Mouse (Mus musculus): Measurements from ENCODE around the gene Ntrk3.

Ntrk3 gene

DNA sequence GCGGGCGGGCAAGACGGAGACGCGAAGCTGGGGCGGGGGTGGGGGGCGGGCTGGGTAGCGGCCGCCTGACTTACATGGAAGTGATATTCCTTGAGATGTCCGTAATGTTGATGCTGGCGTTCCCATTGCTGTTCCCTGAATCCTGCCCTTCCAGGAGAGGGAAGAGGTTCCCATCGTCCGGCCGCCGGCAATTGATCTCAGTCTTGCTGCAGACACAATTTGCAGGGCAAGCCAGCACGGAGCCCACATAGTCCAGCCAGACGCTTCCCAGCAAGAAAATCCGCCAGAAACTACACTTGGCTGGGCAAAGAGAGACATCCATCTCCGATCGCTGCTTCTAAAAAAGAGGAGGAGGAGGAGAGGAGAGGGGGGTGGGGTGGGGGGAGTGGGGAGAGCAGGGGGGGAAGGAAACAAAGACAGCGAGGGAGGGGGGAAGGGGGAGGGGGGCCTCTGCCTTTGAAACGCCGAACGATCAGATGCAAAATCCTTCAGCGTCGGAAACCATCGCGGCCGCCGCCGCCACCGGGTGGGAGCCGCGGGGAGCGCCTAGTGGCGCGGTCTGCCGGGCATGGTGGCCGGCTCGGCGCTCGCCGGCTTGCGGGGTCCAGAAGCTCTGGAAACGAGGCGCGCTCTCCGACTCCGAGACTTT is 160.2 kb downstream of the Ntrk3 start:
- DNase-seq, result peak; percentile 61

DNA sequence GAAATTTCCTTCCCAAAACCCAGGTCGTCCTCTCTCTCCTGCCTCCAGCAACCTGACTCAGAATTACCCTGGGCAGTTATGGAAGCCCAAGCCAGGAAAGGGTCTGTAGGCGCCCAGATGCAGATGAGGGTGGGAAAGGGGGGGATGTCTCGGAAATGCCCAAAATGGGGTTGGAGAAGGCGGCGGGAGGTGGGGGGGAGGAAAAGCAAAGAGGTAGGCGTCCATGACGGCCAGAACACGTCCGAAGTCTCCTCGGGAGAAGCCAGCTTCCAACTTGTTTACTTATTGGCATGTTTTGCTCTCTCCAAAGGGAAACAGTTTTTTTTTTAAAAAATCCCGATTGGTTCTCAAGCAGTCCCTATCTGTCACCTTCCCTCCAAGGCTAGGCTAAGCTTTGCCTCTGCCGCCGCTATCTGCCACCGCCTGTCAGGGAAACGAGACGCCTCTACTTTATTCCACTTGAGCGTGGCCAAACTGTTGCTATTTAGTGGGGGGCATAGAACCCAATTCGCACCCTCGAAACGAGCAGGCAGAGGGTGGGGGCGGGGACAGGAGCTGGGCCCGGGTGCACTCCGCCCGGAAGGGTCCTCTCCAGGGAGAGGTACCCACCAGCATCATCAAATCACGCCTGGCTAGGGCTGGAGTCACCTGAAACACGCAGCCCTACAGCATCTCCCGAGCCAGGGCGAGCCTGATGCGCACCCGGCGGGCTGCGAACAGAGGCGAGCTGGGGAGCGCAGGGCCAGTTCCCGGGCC is 160.9 kb downstream of the Ntrk3 start:
- DNase-seq, result peak; percentile 58

DNA sequence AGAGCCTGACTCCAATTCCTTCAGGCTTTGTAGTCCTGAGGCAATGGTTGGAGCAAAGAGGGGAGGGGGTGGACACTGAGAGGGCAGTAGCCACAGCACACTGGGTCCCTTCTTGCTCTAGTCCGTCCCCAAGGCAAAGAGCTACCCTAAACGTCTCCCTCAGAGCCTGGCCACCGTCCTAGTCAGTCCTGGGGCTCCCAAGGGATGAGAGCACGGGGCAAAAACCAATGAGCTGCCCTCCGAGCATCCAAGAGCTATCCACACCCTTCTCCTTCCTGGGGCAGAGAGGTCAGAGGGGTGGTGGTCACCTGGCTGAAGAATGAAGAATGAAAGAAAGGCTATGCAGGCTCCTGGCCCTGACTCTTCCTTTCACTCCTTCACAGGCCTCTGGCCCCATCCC is 161.6 kb downstream of the Ntrk3 start:
- peak; percentile 56 for DNase-seq

DNA sequence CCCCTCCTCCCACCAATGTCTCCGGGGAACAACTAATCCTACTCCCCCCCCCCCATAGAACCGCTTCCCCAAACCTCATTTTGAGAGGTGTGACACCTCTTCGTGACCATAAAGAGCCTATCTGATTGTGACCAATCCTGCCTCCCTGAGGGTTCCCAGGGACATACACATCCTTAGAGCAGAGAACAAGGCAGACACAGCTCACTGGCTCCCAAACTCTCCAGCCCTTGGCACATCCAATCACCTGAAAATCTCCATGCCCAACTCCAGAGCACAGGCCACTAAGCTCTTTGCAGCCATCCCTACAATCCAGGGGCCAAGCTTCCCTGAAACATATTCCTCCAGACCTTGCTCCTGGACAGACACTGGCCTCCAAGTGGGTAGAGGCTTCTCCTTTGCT is 162.3 kb downstream of the Ntrk3 start:
- DNase-seq, result peak; percentile 59

DNA sequence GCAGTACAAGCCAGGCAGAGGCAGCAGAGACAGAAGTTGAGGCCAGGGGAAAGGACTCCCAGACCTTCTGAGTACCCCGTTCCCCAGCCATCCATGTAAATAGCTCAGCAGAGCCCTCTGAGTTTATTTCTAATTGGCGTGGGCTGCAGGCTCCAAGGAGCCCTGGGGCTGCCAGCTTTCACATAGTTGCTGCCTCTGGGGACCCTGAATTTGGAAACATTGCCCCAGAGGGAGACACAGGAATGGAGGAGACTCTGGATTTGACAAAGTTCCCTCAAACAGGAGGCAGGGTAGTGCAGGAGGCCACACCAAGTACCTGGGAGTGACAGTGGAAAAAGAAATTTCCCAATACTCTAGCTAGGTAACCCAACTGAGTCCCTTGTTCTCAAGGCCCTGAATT is 166.6 kb downstream of the Ntrk3 start:
- no peak for DNase-seq

DNA sequence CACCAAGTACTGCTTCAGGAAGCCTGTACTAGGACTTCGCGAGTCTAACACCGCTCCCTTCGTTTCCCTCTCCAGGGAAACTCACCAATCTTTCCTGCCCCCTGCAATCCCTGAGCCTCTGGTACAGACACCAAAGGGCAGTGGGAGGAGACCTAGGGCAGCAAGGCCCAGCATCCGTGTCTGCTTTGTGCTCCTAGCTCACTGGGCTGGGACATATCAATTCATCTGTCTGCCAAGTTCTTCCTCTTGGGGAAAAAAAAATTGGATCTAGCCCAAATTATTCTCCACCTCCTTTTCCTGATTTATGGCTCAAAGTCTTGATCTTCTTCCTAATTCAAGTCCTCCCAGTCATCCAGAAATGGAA is 168.6 kb downstream of the Ntrk3 start:
- no peak for DNase-seq

DNA sequence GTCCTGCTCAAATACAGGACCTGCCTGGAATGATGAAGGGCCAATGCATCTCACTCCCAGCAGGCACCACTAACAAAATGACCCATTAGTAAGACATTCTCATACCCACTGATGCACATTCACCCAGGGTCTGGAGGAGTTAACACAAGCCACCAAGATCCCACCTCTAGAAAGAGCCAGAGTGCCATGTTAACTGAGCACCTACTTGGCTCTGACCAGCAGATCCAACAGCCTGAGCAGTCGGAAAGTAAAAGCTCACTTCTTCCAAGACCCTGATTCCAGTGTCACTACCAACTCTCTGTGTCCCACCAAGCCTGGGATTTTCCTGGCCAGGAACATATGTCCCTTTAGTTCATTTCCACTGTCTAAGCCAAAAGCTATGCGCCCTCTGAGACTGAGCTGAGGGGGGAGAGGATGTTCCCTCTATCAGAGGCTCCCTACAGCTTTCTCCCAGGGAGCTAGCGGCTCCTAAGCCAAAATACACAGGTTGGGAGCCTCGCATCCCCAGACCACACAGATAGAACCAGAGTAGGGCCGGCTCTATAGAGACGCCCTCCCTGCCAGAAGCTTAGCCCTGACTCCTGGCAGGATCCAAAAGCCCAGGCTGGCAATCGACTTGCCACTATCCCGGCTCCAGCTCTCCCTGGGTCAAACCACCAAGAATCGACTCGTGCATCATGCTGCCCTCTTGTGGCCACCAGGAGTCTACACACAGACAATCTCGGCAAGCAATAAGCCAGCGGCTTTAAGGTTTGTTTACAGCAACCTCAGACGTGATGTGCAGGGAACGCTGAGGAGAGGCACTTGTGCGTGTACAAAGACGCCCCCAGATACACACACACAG is 169.2 kb downstream of the Ntrk3 start:
- peak; percentile 91 for DNase-seq

DNA sequence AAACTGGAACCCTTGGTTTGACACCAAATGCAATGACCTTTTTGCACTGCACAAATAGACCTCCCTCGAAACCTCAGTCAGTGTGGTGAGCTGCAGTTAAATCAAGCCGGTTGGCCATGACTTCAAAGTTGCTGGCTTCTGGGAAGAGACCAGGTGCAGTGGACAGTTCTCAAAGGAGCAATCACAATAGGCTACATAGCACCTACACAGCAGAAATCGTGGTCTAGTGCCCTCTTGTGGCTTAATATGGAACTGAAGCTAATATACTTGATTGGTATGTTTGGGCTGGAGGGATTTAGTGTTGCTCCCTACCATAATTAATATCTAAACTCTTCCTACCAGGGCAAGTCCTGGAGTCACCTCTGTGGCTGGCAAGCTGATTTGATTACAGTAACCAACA is 171.2 kb downstream of the Ntrk3 start:
- DNase-seq, result no peak

DNA sequence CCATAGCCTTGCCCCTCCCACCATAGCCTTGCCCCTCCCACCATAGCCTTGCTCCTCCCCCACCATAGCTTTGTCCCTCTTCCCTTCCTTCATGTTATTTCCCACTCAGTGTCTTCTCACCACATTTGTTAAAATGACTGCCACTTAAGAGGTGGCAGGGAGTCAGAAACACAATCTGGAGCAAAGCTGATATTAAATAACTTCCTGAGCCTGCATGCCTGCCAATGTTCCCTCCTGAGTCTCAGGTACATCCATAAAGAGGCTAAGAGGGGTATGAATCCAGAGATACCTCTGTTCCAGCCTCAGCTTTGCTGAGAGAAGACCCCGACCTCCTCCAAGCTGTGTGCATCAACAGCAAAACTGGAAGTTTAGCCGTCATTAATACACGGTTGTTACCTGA is 172.4 kb downstream of the Ntrk3 start:
- DNase-seq, result peak; percentile 57

DNA sequence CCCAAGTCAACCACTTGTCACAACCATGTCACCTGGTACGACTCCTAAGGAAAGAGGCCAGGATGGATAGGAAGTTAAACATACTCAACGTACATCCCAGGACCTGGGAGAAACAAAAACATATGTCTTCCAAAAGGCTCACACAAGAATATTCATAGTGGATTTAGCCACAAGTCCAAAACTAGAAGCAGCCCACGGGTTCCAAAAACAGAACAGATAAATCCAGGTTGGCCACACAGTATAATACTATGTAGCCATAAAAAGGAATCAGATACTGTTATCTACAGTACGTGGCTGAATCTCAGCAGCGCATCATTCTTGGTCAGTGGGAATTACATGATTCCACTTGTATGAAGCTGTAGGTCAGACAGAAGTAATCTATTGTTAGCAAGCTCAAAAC is 179.3 kb downstream of the Ntrk3 start:
- no peak for DNase-seq

DNA sequence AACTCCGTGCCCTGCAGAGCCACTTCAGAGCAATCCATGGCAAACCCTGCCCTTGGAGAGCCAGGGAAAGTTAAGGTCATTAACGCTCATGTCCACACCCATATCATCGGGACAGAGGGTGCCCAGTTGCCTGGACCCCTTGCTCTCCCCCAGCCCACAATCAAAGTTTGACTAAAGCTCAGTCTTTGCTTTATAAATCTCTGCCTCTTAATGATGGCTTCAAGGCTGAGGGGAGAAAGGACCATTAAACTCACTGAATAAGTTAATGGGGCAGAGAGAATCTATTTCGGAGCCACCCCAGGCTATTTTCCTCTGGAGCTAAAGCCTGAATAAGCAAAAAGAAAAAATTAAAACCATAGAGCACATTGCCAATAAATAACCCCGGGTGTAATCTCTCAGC is 182.3 kb downstream of the Ntrk3 start:
- no peak for DNase-seq

DNA sequence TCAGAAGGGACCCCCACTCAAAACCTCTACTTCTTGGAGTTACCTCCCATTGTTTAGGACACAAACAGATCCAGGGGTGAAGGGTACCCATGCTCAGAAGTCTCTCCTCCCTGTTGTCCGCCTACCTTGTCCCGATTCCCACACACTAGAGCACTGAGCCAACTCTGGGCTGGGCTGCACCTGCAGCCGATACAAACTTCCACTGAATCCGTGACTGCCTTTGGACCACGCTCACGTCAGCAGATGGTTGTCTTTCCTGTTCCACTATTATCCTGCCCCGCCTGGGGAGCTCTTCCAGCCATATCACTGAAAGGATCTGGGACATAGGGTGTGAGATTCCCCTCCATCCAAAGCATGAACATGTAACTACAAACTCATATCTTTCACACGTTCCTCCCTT is 188.4 kb downstream of the Ntrk3 start:
- DNase-seq, result peak; percentile 84

DNA sequence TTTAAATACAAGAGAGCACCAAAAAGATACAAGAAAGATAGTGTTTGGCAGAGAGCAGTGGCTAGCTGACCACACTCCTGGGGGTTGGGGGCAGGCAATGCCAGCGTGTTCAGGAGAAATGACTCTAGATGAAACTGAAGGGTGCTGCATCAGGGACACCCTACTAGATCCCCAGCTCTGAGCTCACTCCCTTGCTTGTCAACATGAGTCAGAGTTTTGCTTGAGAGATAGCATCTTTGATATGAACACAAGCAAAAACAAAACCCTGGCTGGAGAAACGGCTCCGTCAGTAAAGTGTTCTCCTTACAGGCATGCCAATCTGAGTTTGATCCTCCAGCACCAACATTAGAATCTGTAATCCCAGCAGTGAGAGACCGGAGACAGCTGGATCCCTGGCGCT is 189.1 kb downstream of the Ntrk3 start:
- no peak for DNase-seq

DNA sequence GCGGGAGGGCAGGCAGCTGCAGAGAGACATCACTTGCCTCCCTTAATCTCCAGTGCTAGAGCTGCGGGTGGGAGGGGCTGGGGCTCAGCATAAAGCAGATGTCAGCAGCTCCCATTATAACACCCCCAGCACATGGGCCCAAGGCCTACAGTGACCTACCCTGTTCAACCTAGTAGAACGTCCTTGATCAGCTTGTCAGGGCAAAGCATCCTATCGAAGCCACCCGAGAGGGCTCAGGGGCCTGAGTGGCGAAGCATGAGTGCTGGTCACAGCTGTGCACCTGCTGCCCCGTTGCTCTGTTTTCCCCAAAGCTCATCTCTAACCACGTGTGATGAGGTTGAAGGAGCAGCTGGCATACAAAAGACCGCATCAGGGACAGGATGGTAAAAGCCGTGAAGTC is 191.3 kb downstream of the Ntrk3 start:
- no peak for DNase-seq

DNA sequence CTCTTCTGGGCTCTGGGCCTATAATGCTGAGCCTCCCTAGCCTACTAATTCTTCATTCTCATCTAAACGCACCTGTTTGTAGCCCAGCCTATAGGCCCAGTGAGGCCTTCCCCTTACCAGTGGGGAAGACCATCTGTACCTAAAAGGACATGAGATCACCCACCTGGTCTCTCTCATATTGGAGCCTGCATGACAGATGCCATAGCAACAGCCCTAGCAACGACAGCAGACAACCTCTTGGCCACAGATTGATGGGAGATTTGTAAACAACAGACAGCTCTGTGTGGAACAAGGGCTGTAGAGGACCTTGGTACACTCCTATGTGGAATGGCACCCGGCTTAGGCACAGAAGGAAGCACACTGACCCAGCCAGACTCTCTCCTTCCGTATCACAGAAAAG is 195.3 kb downstream of the Ntrk3 start:
- peak; percentile 57 for DNase-seq

DNA sequence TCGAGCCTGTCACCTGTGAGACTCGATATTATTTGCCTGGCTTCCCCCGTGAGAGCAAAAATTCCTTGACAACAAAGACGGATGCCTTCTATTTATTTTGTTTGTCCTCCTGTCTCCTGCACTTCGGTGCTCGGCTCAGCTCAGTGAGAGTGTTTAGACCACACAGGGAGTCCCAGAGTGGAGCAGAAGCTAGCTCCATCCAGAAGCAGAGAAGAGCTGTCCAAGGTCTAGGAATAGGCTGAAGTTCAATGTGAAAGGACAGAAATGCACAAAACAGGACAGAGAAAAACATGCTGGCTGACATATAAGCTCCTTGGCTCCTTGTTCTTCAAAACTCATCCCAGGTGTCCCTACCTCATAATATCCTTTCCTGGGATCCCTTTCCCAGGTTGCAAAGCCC is 207.5 kb downstream of the Ntrk3 start:
- DNase-seq, result no peak

DNA sequence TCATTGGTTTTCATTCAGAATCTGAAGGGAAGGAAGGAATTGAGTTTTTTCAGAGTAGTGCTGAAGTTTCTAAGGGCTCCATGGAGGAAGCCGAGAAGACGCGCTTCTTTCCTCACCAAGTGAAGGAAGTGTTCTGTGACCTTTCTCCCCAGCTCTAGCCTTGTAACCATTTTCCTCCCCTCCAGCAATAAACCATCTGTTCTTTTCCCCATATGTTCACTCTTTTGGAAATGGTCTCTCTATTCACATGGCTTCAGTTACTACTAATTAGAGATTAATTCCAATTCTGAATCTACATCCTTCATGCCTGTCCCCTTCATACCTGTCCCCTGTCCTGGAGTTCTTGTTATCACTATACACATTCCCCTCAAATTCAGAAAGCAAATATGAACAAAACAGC is 209.8 kb downstream of the Ntrk3 start:
- DNase-seq, result no peak

DNA sequence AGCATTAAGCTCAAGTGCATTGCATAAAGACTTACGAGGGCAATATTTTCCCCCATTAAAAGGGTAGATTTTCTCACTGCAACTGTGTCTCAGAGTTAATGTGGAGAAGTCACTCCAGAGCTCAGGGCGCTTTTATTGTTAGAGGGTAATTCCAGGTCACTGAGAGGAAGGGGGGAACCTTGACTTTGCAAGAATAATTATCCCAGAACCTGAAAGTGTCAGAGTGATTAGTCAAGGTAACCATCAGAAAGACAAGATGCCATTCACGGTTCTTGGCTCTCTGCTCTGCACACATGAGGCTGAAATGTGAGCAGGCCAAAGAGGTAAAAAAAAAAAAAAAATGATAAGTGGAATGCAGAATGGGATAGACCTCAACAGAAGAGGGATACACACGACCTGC is 210.2 kb downstream of the Ntrk3 start:
- DNase-seq, result no peak

DNA sequence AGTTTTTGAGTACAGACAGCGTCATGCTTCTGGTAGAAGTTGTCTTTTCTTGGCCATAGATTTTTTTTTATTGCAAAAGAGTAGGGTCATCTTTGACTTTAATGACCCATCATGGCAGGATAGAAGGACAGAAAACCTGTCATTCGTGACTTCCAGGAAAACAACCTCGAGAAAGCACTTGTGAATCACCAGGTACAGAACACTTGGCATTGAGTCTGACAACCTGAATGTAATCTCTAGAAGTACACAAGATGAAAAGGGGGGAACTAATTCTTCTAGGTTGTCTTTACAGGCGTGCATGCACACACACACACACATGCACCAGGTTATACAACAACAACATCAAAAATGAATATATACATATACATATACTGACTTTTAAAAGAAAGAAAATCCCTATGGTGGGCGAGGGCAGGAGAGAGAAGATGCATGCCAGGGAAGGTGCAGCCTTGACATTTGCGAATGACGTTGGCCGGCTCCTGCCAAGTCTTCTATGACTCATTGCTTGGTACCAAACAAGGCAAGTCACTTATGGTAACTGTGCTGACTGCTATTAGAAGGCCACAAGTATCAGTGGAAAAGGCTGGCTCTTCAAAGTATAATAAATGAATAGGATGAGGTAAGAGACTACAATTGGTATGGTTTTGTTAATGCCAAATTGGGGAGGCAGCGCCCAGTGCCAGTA is 217.4 kb downstream of the Ntrk3 start:
- no peak for DNase-seq

DNA sequence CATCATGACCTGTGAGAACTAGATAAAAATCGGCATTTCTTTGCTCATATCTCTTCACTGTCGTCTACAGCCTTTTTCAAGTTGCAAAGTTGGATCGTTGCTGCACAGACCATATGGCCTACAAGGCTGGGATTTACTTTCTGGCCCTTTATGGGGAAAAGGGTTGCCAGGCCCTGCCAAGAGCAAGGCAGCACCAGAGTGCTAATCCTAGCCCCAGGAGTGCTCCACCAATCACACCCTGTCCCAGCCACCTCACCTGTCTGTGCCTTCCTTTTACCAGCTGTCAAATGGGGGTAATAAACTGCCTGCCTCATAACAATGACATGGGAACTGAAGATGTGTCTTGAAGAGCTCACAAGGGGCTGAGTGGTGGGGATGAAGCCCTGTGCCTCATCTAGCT is 218.1 kb downstream of the Ntrk3 start:
- DNase-seq, result peak; percentile 82

DNA sequence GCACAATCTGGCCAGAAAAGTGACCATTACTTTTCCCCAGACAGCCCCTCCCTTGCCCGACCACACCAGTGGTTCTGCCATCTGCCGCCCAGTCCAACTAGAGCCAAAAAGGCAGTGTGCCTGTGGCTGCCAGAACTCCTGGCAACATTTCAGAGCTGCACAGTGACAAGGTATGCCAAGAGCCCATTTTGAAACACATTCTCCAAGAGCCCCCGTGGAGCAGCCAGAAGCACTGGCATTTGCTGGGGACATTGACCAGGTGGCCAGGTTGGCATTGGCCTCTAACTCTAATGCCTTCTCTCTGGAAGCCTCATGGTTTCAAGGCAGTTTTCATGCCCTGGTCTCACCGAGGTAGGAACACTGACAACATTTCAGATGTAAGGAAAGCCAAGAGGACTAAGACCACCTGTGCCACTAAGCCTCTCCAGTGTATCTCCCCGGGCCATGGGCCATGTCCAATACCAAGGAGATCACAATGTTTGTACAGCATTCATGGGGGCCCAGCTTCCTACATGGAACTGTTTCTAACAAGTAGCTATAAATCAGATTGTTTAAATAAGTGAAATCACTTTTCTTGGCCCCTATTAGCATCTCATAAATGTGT is 218.9 kb downstream of the Ntrk3 start:
- peak; percentile 99 for DNase-seq

DNA sequence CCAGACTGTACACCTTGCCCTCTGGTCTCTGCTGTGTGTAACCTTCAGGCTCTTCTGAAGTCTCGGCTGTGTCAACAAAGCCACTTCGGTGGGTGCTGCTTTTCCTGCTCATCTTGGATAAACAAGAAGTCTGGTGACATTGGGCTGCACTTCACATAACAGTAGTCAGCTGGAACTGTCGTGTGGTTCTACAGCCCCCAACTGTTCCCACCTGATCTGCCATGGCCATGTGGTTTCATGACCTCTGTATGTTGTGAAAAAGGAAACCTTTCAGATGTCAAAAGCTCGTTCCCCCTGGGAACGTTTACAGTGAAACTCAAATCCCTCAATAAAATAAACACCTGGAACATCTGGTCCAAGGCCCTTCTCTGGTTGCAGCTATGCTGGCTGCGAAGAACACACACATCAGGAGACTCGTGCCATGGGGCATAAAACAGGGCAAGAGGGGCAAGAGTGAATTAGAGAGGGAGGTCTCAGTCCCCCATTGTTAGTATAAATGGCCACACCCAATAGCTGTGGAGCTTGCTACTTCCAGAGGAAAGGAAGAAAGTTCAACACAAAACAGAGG is 222.7 kb downstream of the Ntrk3 start:
- DNase-seq, result no peak

Measured in cerebellum, adult 11-12 months (tissue).